Mouse (Mus musculus) CH12.LX (cell line): Measurements from ENCODE around the gene Cox5b.

ENCODE experiments used
- CTCF ChIP-seq, 2 experiments: IDR thresholded peaks in 1 of 2; conservative IDR thresholded peaks in 1 of 2; 2 replicates each; pipeline ENCODE4 v1.5.1; 2011 to 2012; ENCODE audit warnings: low read depth in 2 of 2, low read length in 2 of 2, improper control_type of control experiment in 1 of 2, inconsistent platforms in 1 of 2, mild to moderate bottlenecking in 1 of 2, moderate library complexity in 1 of 2
- EP300 ChIP-seq: IDR thresholded peaks from 2 replicates; pipeline ENCODE4 v1.6.1; 2011; ENCODE audit warnings: low read length, improper control_type of control experiment
- ETS1 ChIP-seq: conservative IDR thresholded peaks from 2 replicates; pipeline ENCODE4 v1.6.1; 2012; ENCODE audit warnings: low read depth, mild to moderate bottlenecking, inconsistent platforms, low read length, improper control_type of control experiment, moderate library complexity
- GABPA ChIP-seq: IDR thresholded peaks from 2 replicates; pipeline ENCODE4 v1.6.1; 2012; ENCODE audit warnings: low read depth, low read length, improper control_type of control experiment, inconsistent platforms; ENCODE audit not compliant: insufficient replicate concordance
- JUND ChIP-seq: conservative IDR thresholded peaks from 2 replicates; pipeline ENCODE4 v1.6.1; 2011; ENCODE audit warnings: low read depth, low read length, improper control_type of control experiment
- MYC ChIP-seq: IDR thresholded peaks from 2 replicates; pipeline ENCODE4 v1.6.1; 2011; ENCODE audit warnings: low read depth, mild to moderate bottlenecking, improper control_type of control experiment, low read length
- POLR2A ChIP-seq: IDR thresholded peaks from 2 replicates; pipeline ENCODE4 v1.6.1; 2011; ENCODE audit warnings: low read depth, mild to moderate bottlenecking, improper control_type of control experiment, low read length
- POLR2AphosphoS2 ChIP-seq: IDR thresholded peaks from 2 replicates; pipeline ENCODE4 v1.6.1; 2011; ENCODE audit warnings: low read depth, low read length, improper control_type of control experiment
- ZC3H11A ChIP-seq: IDR thresholded peaks from 2 replicates; pipeline ENCODE4 v1.6.1; 2012; ENCODE audit warnings: low read depth, mild to moderate bottlenecking, inconsistent platforms, low read length, improper control_type of control experiment
- ZKSCAN1 ChIP-seq: IDR thresholded peaks from 2 replicates; pipeline ENCODE4 v1.6.1; 2012; ENCODE audit warnings: low read depth, inconsistent platforms, low read length, improper control_type of control experiment, borderline replicate concordance

DNA sequence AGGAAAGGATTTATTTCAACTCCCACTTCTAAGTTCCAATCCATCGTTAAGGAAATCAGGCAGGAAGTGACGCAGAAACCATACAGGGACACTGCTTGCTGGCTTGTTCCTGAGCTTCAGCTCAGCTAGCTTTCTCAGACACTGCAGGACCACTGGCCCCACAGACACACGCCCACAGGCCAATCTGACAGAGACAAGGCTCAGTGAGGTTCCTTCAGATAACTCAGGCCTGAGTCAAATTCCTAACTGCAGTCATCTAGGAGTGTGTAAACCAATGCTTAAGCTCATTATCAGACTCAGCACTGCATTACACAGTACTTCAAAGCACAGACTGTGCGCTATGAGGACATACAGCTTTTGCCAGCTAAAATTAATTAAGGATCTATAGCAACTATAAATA, 21.0 kb upstream of the Cox5b start:
- TF ChIP-seq CTCF (conservative IDR thresholded peaks at IDR 0.05 in 1 of 2, IDR thresholded peaks at IDR 0.05 in 1 of 2; ENCODE audit: low read depth in 2 of 2, low read length in 2 of 2) (no peak), GABPA (no peak), ZKSCAN1 (no peak), ETS1 (no peak), JUND (no peak), MYC (no peak), ZC3H11A (no peak), POLR2A (no peak), POLR2AphosphoS2 (no peak), EP300 (no peak)
